Mouse (Mus musculus) Patski (cell line): Measurements from ENCODE around the gene Jhy. TPM values are rescaled to one million over a fixed set of nuclear protein-coding genes. Genes with fewer than 3 reads are reported as not detected.

ENCODE experiments used
- ATAC-seq: fragments of 100-300 bp; one replicate; pipeline ENCODE4 v1.8.0; 2021
- CTCF ChIA-PET: fragments of 350-600 bp; sonication (Branson Sonifier 250); formaldehyde crosslinking; loops from one replicate; lab custom pipeline; 2022; ENCODE audit warnings: inconsistent platforms; lab: Charles Lee
- POLR2A ChIA-PET: fragments of 350-600 bp; sonication (Branson Sonifier 250); formaldehyde crosslinking; loops from one replicate; lab custom pipeline; 2022; ENCODE audit warnings: antibody characterized with exemption, inconsistent platforms; lab: Charles Lee
- DNase-seq: peaks from one replicate; pipeline ENCODE4 v3.0.0-alpha.2; 2011; ENCODE audit warnings: low read depth, low spot score
- H3K27me3 ChIP-seq: fragments of 371-371 bp; one replicate; pipeline ENCODE4 v1.5.1; 2021
- CTCF ChIP-seq: fragments of 100-300 bp; IDR thresholded peaks from one replicate; pipeline ENCODE4 v1.5.1; 2021
- in situ Hi-C: fragments of 300-500 bp; cut with MboI; formaldehyde crosslinking; loops from 3 replicates; pipeline ENCODE4 v1.11.1; 2018; ENCODE audit warnings: low pct_unique_long_range_greater_than_20kb, mixed read lengths
- polyA plus RNA-seq: library from polyadenylated mRNA; unstranded; gene quantifications from one replicate; pipeline ENCODE4 v1.2.3, GENCODE M21; 2021

The Jhy gene
- polyA plus RNA-seq, 1 experiment from 2014 or later, result not detected

DNA sequence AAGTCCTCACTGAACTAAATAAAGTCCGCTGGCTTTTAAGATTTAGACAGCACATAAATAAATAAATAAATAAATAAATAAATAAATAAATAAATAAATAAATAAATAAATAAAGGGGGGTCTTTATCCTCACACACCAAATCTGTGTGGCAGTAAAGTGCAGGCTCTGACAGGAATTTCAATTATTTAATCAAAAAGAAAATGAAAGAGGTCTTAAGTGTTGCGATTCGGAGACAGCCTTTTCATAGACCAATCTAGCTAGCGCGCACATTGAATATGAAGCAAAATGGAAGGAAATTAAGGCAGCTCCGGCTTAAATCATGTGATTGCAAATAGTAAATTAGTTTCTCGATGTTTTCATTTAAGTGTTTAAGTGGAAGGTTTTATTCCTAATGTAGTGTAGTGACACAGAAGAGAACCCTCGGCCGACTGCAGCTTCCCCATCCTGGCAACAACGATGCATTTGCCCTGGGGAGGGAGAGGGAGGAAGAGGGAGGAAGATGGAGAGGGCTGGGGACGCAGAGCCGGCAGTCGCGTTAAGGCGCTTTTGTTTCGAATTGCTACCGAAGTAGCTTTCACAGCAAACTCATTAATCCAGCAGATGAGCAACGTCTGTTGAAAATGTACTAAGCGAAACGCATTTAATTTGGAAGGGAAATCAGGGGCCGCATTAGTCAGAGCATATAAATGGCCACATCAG lies 105.3 kb downstream of the Jhy start:
- no peak for TF ChIP-seq CTCF
- CTCF ChIA-PET, result interaction anchor here (1.7 kb wide), 1 partner anchor 89 kb away, joined by 4 read pairs; no protein-coding TSS in a partner anchor
- ATAC-seq (no peak), DNase-seq (no peak)
- peaks cover 3% of the 10 kb centered on the region for H3K27me3 ChIP-seq
- POLR2A ChIA-PET, result interaction anchor here (0.7 kb wide), 1 partner anchor 32 kb away, joined by 5 read pairs; no protein-coding TSS in a partner anchor
- in situ Hi-C loops, result no loop called here

GRCm38 (mm10) chr9:40851515-40851914 lies 112.4 kb downstream of the Jhy start:
- in situ Hi-C loops, result no loop called here
- ChIA-PET POLR2A (no interaction called here), CTCF (no interaction called here)
- DNase-seq, result no peak
- ATAC-seq, result no peak
- no peak for TF ChIP-seq CTCF
- H3K27me3 ChIP-seq, result peaks cover 20% of the 10 kb centered on the region

Other genes starting within 250 kb of the Jhy start
- 1,252 TPM for gene Hspa8, start 163.1 kb downstream of the Jhy start, polyA plus RNA-seq
- gene Bsx, start 90.0 kb downstream of the Jhy start, polyA plus RNA-seq, result not detected
- not detected for gene Crtam, start 40.5 kb upstream of the Jhy start, polyA plus RNA-seq
- 8.9 TPM for gene Ubash3b, start 197.6 kb upstream of the Jhy start, polyA plus RNA-seq